Mouse (Mus musculus): Measurements from ENCODE around the gene Otoa.
A peak's percentile ranks its signal among the peaks of the same experiment; 100 is the strongest.

The Otoa gene

GRCm38 (mm10) chr7:121081350-121081749, at the start of gene Otoa:
TSS of gene Otoa (plus strand) at chr7:121081650.
- DNase-seq, result no peak

GRCm38 (mm10) chr7:121033856-121034652, 47.4 kb upstream of the Otoa start, which contains the start of gene Mettl9:
TSS of gene Mettl9 (plus strand) at chr7:121034445.
- DNase-seq, result peak; percentile 93

- DNase-seq, result peak; percentile 65
These were observed 46.7 kb upstream of the Otoa start for GRCm38 (mm10) chr7:121034701-121035141.

GRCm38 (mm10) chr7:121035161-121035721, 46.2 kb upstream of the Otoa start:
- DNase-seq, result peak; percentile 20

GRCm38 (mm10) chr7:121040595-121040994, 40.9 kb upstream of the Otoa start:
- no peak for DNase-seq

- no peak for DNase-seq
These were observed 39.5 kb upstream of the Otoa start for GRCm38 (mm10) chr7:121041989-121042388.

GRCm38 (mm10) chr7:121043004-121043403, 38.4 kb upstream of the Otoa start:
- DNase-seq, result no peak

- no peak for DNase-seq
These were observed 37.9 kb upstream of the Otoa start for GRCm38 (mm10) chr7:121043510-121043909.

- DNase-seq, result no peak
These were observed 37.2 kb upstream of the Otoa start for GRCm38 (mm10) chr7:121044251-121044650.

- no peak for DNase-seq
These were observed 35.6 kb upstream of the Otoa start for GRCm38 (mm10) chr7:121045671-121046453.

GRCm38 (mm10) chr7:121047624-121048023, 33.8 kb upstream of the Otoa start:
- no peak for DNase-seq

- DNase-seq, result no peak
These were observed 28.4 kb upstream of the Otoa start for GRCm38 (mm10) chr7:121053071-121053470.

GRCm38 (mm10) chr7:121059477-121060218, 21.8 kb upstream of the Otoa start:
- no peak for DNase-seq

GRCm38 (mm10) chr7:121064309-121064708, 17.1 kb upstream of the Otoa start:
- no peak for DNase-seq

GRCm38 (mm10) chr7:121071276-121071675, 10.2 kb upstream of the Otoa start:
- no peak for DNase-seq

GRCm38 (mm10) chr7:121072506-121072905, 8.9 kb upstream of the Otoa start:
- DNase-seq, result no peak

- no peak for DNase-seq
These were observed 7.2 kb upstream of the Otoa start, which contains the start of gene Igsf6 for GRCm38 (mm10) chr7:121074281-121074680. TSS of gene Igsf6 (minus strand) at chr7:121074572.

- DNase-seq, result no peak
These were observed 6.5 kb upstream of the Otoa start for GRCm38 (mm10) chr7:121074801-121075400.

- DNase-seq, result no peak
These were observed 6.0 kb upstream of the Otoa start for GRCm38 (mm10) chr7:121075416-121075815.

- DNase-seq, result no peak
These were observed 4.1 kb upstream of the Otoa start for GRCm38 (mm10) chr7:121077311-121077710.

- peak; percentile 73 for DNase-seq
These were observed 3.6 kb upstream of the Otoa start for GRCm38 (mm10) chr7:121077829-121078228.

GRCm38 (mm10) chr7:121081816-121082215, 366 bp downstream of the Otoa start:
- no peak for DNase-seq

Measured in right cerebral cortex, adult 18-20 months (tissue).